Mouse (Mus musculus) urinary bladder, adult 18-20 months (tissue): ENCODE results near the gene Dock4.
"Not testable (repeated sequence)": the region's sequence is repeated elsewhere in the genome, so short reads cannot be mapped to it uniquely, and the experiment has no call there.

Experiments used
- DNase-seq, 2 experiments: peaks; one replicate each; pipeline ENCODE4 v3.0.0; 2022; ENCODE audit warnings: low spot score in 2 of 2, mixed read lengths in 2 of 2

Gene Dock4

GRCm38 (mm10) chr12:40818046-40818708 lies 372.4 kb downstream of the Dock4 start:
- no peak for DNase-seq

GRCm38 (mm10) chr12:40823631-40824030 lies 377.9 kb downstream of the Dock4 start:
- DNase-seq = no peak

GRCm38 (mm10) chr12:40824251-40824650 lies 378.5 kb downstream of the Dock4 start:
- no peak for DNase-seq

GRCm38 (mm10) chr12:40825935-40826460 lies 380.2 kb downstream of the Dock4 start:
- DNase-seq = no peak

- DNase-seq = no peak
Observed at GRCm38 (mm10) chr12:40826491-40826890, 380.7 kb downstream of the Dock4 start.

- DNase-seq = no peak
Observed at GRCm38 (mm10) chr12:40828025-40828424, 382.3 kb downstream of the Dock4 start.

- no peak for DNase-seq
Observed at GRCm38 (mm10) chr12:40829269-40829668, 383.5 kb downstream of the Dock4 start.

GRCm38 (mm10) chr12:40832157-40832556 lies 386.4 kb downstream of the Dock4 start:
- DNase-seq = no peak

GRCm38 (mm10) chr12:40836924-40837323 lies 391.2 kb downstream of the Dock4 start:
- no peak for DNase-seq

- peak; percentile 23 to 53 for DNase-seq
Observed at GRCm38 (mm10) chr12:40837597-40838337, 392.0 kb downstream of the Dock4 start.

GRCm38 (mm10) chr12:40838338-40838695 lies 392.6 kb downstream of the Dock4 start:
- DNase-seq = no peak

GRCm38 (mm10) chr12:40838940-40839339 lies 393.2 kb downstream of the Dock4 start:
- DNase-seq = no peak

GRCm38 (mm10) chr12:40839817-40840216 lies 394.1 kb downstream of the Dock4 start:
- DNase-seq = no peak

- no peak for DNase-seq
Observed at GRCm38 (mm10) chr12:40842251-40842988, 396.7 kb downstream of the Dock4 start.

- DNase-seq = no peak
Observed at GRCm38 (mm10) chr12:40842991-40843390, 397.2 kb downstream of the Dock4 start.

- DNase-seq = no peak
Observed at GRCm38 (mm10) chr12:40843474-40844080, 397.8 kb downstream of the Dock4 start.

GRCm38 (mm10) chr12:40844324-40844723 lies 398.6 kb downstream of the Dock4 start:
- no peak for DNase-seq

GRCm38 (mm10) chr12:40854705-40855367 lies 409.1 kb downstream of the Dock4 start:
- DNase-seq = no peak

GRCm38 (mm10) chr12:40857466-40857865 lies 411.7 kb downstream of the Dock4 start:
- no peak for DNase-seq

- not testable (repeated sequence) for DNase-seq
Observed at GRCm38 (mm10) chr12:40858763-40859162, 413.0 kb downstream of the Dock4 start.

GRCm38 (mm10) chr12:40870387-40870786 lies 424.6 kb downstream of the Dock4 start:
- no peak for DNase-seq
